Mouse (Mus musculus) kidney, postnatal 36 days (tissue): ENCODE measurements around the gene Otop2.
A peak's percentile ranks its signal among the peaks of the same experiment; 100 is the strongest.

Experiments used
- DNase-seq, 2 experiments: peaks; one replicate each; pipeline ENCODE4 v3.0.0; 2021 to 2022; ENCODE audit warnings: mixed read lengths in 2 of 2

The Otop2 gene

DNA sequence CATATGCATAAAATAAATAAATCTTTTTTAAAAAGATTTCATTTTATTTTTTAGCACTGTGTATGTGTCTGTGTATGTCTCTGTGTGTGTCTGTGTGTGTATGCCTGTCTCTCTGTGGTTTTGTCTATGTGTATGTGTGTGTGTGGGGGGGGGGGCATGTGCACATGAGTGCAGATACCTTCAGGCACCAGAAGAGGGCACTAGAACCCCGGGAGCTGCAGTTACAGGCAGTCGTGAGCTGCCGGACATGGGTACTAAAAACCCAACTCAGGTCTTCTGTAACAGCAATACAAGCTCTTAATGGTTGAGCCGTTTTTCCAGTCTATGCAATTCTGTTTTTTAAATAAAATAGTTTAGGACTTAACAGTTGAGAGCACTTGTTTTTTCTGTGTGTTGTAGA is 6.2 kb upstream of the Otop2 start:
- DNase-seq, result no peak

GRCm38 (mm10) chr11:115301351-115301750 is 5.6 kb upstream of the Otop2 start:
- DNase-seq, result no peak

DNA sequence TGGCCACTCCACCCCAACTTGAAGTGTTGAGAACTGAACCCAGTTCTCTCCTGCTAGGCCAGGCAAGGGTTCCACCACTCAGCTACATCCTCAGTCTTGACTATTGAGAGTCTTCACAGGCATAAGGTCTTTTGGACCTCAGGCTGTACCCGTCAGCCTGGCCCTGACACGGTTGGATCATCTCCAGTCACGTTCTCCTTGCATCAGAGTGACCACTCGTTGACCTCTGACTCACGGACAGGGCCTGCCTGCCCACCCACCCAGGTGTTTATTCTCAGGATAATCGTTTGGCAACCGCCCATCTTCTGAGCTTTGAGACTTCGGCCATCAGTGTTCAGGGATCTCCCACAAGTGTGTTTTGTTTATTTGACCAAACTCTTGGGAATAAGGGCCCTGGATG is 3.8 kb upstream of the Otop2 start:
- no peak for DNase-seq

- DNase-seq, result no peak
These were observed 1.8 kb downstream of the Otop2 start for GRCm38 (mm10) chr11:115308781-115309180.

DNA sequence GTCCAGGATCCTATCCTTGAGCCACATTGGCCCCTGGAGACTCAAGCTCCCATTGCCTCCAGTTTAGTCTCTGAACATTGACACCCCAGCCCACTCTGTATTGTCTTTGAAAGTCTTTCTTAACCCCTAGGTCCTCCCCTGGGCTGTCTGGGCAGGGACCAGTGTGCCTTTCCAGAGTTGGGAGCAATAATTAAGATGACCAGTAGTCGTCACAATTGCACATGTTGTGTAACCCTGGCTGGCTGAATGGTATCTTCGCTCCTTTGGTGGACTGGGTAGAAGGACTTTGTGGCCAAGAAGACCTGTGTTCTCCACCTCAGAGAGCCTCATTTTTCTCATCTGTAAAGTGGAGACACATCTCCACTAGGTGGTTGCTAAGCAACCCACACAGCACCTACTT is 7.3 kb downstream of the Otop2 start:
- peak in 1 of 2 experiments; percentile 27 for DNase-seq

- DNase-seq, result no peak
These were observed 10.2 kb downstream of the Otop2 start for GRCm38 (mm10) chr11:115317204-115317603.

DNA sequence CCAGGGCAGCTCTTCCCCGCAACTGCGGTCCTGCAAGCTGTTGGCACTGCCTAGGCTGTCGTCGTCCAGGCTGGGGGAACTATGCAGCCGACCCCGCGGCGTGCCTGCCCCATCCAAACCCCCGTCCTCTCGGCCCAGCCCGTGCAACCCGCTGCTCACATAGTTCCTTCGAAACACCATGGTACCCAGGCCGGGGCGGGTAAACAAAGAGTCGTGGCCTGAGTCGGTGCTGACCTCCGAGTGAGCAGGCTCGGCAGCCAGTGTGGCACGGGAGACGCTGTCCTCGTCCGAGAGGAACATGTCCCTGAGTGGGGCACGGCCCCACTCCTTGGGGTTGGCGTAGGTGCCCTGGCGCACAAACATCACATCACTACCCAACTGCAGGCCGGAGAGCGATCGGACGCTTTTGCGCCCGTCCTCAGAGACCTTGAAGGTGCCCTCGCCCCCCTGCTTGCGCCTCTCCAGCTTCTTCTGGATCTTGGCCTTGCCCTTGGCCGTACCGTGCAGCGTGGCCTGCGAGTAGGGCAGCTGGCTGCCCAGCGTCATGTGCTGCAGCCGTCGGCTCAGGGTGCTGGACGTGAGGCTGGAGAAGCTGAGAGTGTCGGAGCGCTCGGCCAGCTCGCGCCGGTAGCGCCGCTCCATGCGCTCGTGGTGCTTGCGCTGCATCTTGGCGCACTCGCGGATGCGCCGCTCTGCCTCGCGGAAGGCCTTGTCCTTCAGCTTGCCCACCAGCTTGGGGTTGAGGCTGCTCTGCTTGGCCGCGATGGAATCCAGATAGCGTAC is 11.5 kb downstream of the Otop2 start:
- DNase-seq, result no peak

GRCm38 (mm10) chr11:115319704-115320383 is 12.9 kb downstream of the Otop2 start:
- DNase-seq, result no peak

- DNase-seq, result peak; percentile 32 to 80
These were observed 15.1 kb downstream of the Otop2 start, which contains the start of gene Ush1g for GRCm38 (mm10) chr11:115321906-115322693. Ush1g (minus strand) TSS chr11:115322041.

GRCm38 (mm10) chr11:115323354-115323753 is 16.4 kb downstream of the Otop2 start:
- DNase-seq, result no peak

DNA sequence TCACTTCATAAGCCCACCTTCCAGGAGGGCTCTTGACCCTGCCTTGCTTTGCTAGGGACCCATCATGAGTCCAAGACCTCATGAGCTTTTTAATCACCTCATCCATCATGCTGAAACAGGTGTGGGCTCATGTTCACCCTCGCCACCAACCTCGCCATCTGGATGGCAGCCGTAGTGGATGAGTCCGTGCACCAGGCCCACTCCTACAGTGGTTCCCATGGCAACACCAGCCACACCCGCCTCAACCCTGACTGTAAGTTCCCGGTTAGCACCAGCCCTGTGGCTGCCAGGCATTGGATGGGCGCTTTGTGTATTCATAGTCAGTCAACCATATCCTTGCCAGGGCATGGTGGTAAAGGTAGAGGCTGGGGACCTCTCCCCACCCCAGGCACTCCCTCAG is 19.8 kb downstream of the Otop2 start:
- DNase-seq, result no peak

GRCm38 (mm10) chr11:115329339-115329738 is 22.4 kb downstream of the Otop2 start:
- peak in 1 of 2 experiments; percentile 34 for DNase-seq

- no peak for DNase-seq
These were observed 27.6 kb downstream of the Otop2 start, which contains the start of gene Otop3 for GRCm38 (mm10) chr11:115334531-115334930. Otop3 (plus strand) TSS chr11:115334731.

- peak; percentile 18 to 71 for DNase-seq
These were observed 28.3 kb downstream of the Otop2 start for GRCm38 (mm10) chr11:115335223-115335622.

GRCm38 (mm10) chr11:115336115-115336514 is 29.2 kb downstream of the Otop2 start:
- DNase-seq, result no peak

- peak; percentile 32 to 46 for DNase-seq
These were observed 30.4 kb downstream of the Otop2 start for GRCm38 (mm10) chr11:115337350-115337749.

DNA sequence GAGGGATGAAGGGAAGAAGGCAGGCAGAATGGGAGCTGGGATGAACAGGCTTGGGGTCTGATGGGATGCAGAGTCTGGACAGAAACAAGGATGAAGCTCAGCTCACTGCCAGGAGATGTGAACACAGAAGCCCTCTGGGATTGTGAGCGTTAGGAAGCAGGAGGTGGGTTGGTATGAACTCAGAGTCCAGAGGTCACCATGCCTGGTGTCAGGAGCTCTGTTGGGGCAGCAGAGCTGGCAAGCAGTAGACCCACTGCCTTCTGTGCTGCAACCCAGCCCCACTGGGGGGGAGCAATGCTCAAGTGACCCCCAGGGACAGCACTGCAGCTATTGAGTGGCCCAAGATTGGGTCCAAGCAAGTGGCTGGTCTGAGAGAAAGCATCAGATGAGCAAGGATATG is 30.9 kb downstream of the Otop2 start:
- DNase-seq, result peak; percentile 17 to 37

GRCm38 (mm10) chr11:115341246-115341645 is 34.3 kb downstream of the Otop2 start:
- DNase-seq, result no peak

DNA sequence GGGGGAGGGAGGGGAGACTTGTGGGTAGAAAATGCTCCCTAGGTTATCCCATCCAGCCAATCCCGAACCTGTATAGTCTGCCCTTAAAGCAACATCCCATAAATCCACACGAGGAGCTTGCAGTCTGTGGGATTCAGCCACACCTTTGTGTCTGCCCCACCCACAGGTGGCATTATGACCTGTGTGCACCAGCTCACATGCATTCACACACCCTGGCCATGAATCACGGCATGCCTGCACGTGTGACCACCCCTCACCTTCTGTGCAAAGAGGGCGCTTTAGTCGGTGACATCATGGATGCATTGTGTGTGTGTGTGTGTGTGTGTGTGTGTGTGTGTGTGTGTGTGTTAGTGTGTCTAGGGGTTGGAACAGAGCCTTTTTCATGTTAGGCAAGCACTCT is 34.9 kb downstream of the Otop2 start:
- DNase-seq, result no peak

- no peak for DNase-seq
These were observed 38.0 kb downstream of the Otop2 start for GRCm38 (mm10) chr11:115344967-115345366.

- DNase-seq, result no peak
These were observed 38.6 kb downstream of the Otop2 start for GRCm38 (mm10) chr11:115345515-115345914.

GRCm38 (mm10) chr11:115348681-115349248 is 41.8 kb downstream of the Otop2 start:
- no peak for DNase-seq

DNA sequence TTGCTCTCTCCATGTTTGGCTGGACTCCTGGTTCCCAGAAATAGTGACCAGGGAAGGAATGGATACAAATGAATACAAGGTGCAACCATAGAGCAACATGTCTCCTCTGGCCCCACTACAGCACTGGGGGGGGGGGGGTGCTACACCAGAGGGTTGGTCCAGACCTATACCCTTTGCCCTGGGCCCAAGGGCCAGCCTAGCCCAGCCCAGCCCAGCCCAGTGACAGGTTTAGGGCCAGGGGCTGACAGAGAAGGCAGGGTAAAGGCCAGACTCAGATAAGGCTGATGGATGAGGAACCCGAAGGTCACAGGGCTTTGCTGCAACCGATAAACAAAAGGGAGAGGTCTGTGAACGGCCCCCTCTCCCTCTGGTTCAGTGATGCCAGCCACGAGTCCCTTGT is 43.0 kb downstream of the Otop2 start:
- no peak for DNase-seq
